Mouse (Mus musculus): Measurements from ENCODE around the gene Grn. TPM values are rescaled to one million over a fixed set of nuclear protein-coding genes. Genes with fewer than 3 reads are reported as not detected.
A peak's percentile ranks its signal among the peaks of the same experiment; 100 is the strongest.

Grn gene
- polyA plus RNA-seq, 1 experiment from 2014 or later, result 58.8 TPM

DNA sequence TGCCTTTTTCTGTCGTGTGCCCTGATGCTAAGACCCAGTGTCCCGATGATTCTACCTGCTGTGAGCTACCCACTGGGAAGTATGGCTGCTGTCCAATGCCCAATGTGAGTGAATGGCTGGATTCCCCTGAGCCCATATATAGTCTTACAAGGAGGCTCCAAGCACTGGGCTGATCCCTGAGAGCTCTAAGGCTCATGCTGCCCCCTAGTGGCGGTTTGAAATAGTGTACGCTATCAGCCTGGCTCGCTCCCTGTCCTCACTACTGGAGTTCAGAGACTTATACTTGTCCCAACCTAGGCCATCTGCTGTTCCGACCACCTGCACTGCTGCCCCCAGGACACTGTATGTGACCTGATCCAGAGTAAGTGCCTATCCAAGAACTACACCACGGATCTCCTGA is 4.3 kb downstream of the Grn start:
- DNase-seq (ENCODE audit: low spot score) (peak; percentile 93), ATAC-seq (ENCODE audit: insufficient number of reproducible peaks, low FRiP score, low TSS enrichment, low read depth) (no peak)
- no peak overlapping the region for H3K27ac ChIP-seq (replicated peaks; ENCODE audit: low read depth, low read length)
- WGBS, result 19% methylated on average over 7 of the region's 7 CpGs
- peaks cover 14% of the 10 kb centered on the region for H3K4me1 ChIP-seq (ENCODE audit: control insufficient read depth, insufficient read depth, low read length)
- no peak overlapping the region for H3K9ac ChIP-seq (ENCODE audit: low read length)
- H3K4me3 ChIP-seq (ENCODE audit: low read depth, low read length), result no peak overlapping the region
- no peak overlapping the region for H3K4me2 ChIP-seq (ENCODE audit: low read depth, severe bottlenecking)
- peaks cover 9% of the 10 kb centered on the region for H3K36me3 ChIP-seq (ENCODE audit: control insufficient read depth, insufficient read depth, low read length)
- H3K27me3 ChIP-seq (ENCODE audit: control insufficient read depth, insufficient read depth, low read length), result 0 out of 2 replicates have a peak, but pooled peaks cover 4% of the 10 kb centered on the region
- no peaks in the 10 kb centered on the region for H3K9me3 ChIP-seq (ENCODE audit: control insufficient read depth, low read length)

DNA sequence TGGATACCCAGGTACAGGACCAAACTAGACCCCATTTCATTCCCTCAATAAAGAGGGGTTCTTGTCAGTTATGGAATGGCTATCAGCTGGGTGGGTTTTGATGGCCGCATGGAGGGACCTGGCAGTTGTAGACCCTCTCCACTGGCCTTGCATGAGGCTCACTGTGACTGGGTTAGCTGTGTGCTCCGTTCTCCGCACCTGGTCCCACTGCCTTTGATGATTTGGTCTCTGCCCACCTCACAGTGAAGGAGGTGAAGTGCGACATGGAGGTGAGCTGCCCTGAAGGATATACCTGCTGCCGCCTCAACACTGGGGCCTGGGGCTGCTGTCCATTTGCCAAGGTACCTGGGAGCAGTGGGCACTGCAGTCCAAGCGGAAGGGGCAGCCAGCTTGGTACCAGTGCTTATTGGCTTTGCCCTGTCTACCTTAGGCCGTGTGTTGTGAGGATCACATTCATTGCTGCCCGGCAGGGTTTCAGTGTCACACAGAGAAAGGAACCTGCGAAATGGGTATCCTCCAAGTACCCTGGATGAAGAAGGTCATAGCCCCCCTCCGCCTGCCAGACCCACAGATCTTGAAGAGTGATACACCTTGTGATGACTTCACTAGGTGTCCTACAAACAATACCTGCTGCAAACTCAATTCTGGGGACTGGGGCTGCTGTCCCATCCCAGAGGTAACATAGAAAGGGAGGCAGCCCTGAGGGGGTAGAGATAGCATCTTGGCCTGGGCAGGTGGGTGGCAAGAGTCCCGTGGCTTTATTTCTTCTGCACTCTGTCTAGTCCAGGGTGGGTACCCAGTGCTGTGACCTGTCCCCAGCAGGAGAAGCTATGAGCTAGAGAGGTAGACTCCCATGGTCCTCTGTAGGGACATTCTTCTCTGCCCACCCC is 4.9 kb downstream of the Grn start:
- 0 out of 2 replicates have a peak, but pooled peaks cover 4% of the 10 kb centered on the region for H3K27me3 ChIP-seq (ENCODE audit: control insufficient read depth, insufficient read depth, low read length)
- H3K9ac ChIP-seq (ENCODE audit: low read length), result no peak overlapping the region
- peaks cover 11% of the 10 kb centered on the region for H3K4me1 ChIP-seq (ENCODE audit: control insufficient read depth, insufficient read depth, low read length)
- no peak overlapping the region for H3K4me2 ChIP-seq (ENCODE audit: low read depth, severe bottlenecking)
- H3K36me3 ChIP-seq (ENCODE audit: control insufficient read depth, insufficient read depth, low read length), result peaks cover 9% of the 10 kb centered on the region
- H3K9me3 ChIP-seq (ENCODE audit: control insufficient read depth, low read length), result no peaks in the 10 kb centered on the region
- no peak for DNase-seq (ENCODE audit: low spot score)
- H3K27ac ChIP-seq (replicated peaks; ENCODE audit: low read depth, low read length), result no peak overlapping the region
- 93% methylated on average over 11 of the region's 11 CpGs for WGBS
- ATAC-seq (ENCODE audit: insufficient number of reproducible peaks, low FRiP score, low TSS enrichment, low read depth), result no peak
- H3K4me3 ChIP-seq (ENCODE audit: low read depth, low read length), result no peak overlapping the region

DNA sequence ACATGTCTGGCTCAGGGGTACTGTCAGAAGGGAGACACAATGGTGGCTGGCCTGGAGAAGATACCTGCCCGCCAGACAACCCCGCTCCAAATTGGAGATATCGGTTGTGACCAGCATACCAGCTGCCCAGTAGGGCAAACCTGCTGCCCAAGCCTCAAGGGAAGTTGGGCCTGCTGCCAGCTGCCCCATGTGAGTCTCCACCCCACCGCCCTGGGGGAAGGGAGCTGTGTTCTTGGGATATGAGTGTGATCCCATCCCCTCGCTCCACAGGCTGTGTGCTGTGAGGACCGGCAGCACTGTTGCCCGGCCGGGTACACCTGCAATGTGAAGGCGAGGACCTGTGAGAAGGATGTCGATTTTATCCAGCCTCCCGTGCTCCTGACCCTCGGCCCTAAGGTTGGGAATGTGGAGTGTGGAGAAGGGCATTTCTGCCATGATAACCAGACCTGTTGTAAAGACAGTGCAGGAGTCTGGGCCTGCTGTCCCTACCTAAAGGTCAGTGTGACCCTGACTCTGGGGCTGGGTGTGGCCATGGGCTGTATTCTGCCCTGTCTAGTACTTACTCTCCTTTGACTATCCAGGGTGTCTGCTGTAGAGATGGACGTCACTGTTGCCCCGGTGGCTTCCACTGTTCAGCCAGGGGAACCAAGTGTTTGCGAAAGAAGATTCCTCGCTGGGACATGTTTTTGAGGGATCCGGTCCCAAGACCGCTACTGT is 5.8 kb downstream of the Grn start:
- Histone ChIP-seq H3K4me1 (ENCODE audit: control insufficient read depth, insufficient read depth, low read length) (peaks cover 11% of the 10 kb centered on the region), H3K9ac (ENCODE audit: low read length) (no peak overlapping the region), H3K9me3 (ENCODE audit: control insufficient read depth, low read length) (no peaks in the 10 kb centered on the region), H3K27me3 (ENCODE audit: control insufficient read depth, insufficient read depth, low read length) (0 out of 2 replicates have a peak, but pooled peaks cover 4% of the 10 kb centered on the region), H3K4me2 (ENCODE audit: low read depth, severe bottlenecking) (no peak overlapping the region), H3K36me3 (ENCODE audit: control insufficient read depth, insufficient read depth, low read length) (peaks cover 9% of the 10 kb centered on the region), H3K4me3 (ENCODE audit: low read depth, low read length) (no peak overlapping the region), H3K27ac (replicated peaks; ENCODE audit: low read depth, low read length) (no peak overlapping the region)
- WGBS, result 92% methylated on average over 18 of the region's 18 CpGs
- ATAC-seq (ENCODE audit: insufficient number of reproducible peaks, low FRiP score, low TSS enrichment, low read depth) (no peak), DNase-seq (ENCODE audit: low spot score) (no peak)

DNA sequence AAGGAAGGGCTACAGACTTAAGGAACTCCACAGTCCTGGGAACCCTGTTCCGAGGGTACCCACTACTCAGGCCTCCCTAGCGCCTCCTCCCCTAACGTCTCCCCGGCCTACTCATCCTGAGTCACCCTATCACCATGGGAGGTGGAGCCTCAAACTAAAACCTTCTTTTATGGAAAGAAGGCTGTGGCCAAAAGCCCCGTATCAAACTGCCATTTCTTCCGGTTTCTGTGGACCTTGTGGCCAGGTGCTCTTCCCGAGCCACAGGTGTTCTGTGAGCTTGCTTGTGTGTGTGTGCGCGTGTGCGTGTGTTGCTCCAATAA is 6.3 kb downstream of the Grn start:
- H3K27ac ChIP-seq (replicated peaks; ENCODE audit: low read depth, low read length), result no peak overlapping the region
- H3K9ac ChIP-seq (ENCODE audit: low read length), result no peak overlapping the region
- WGBS, result 84% methylated on average over 10 of the region's 10 CpGs
- DNase-seq (ENCODE audit: low spot score) (no peak), ATAC-seq (ENCODE audit: insufficient number of reproducible peaks, low FRiP score, low TSS enrichment, low read depth) (no peak)
- H3K9me3 ChIP-seq (ENCODE audit: control insufficient read depth, low read length), result no peaks in the 10 kb centered on the region
- H3K27me3 ChIP-seq (ENCODE audit: control insufficient read depth, insufficient read depth, low read length), result 0 out of 2 replicates have a peak, but pooled peaks cover 4% of the 10 kb centered on the region
- peaks cover 9% of the 10 kb centered on the region for H3K36me3 ChIP-seq (ENCODE audit: control insufficient read depth, insufficient read depth, low read length)
- no peak overlapping the region for H3K4me3 ChIP-seq (ENCODE audit: low read depth, low read length)
- H3K4me1 ChIP-seq (ENCODE audit: control insufficient read depth, insufficient read depth, low read length), result peaks cover 11% of the 10 kb centered on the region
- H3K4me2 ChIP-seq (ENCODE audit: low read depth, severe bottlenecking), result no peak overlapping the region

DNA sequence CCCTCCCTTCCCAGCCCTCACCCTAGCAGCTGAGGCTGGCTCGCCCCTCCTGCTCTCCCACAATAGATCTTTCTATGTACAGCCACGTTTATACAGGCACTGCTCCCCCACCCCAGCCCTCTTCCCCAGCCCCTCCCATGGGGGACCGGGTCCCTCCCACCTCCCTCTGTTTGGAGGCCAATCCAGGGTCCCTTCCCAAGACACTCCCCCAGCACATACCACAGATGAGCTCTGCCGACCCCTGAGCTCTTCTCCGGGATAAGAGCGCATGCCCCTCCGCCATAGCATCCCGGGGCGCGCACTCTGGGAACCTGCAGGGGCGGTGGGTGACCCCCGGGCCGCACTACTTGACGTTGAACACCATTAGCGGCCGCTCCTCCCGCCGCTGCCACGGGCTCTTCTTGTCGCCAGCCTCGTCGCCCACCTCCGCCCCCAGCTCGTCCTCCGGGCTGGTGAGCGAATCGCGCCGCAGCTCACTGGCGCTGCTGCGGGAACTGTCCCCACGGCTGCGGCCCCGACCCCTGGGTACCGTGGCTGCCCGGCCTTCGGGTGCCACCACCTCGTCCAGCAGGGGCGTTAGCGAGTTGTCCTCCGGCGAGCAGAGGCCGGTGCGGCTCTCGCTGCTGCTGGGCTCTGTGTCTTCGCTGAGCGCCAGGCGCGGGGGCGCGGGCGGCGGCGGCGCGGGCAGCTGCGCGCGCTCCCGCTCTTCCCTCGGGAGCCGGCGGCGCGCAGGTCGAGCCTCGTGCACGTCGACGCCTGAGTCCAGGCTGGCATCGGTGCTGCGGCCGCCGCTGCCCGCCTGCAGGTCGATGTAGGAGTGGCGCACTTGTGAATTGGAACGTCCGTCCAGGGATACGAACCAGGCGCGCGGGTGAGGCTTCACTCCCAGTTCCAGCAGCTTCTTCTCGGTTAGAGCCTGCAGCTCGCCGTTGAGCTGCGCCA is 7.3 kb downstream of the Grn start:
- Histone ChIP-seq H3K36me3 (ENCODE audit: control insufficient read depth, insufficient read depth, low read length) (peaks cover 14% of the 10 kb centered on the region), H3K4me2 (ENCODE audit: low read depth, severe bottlenecking) (peak overlapping the region; percentile 82), H3K4me1 (ENCODE audit: control insufficient read depth, insufficient read depth, low read length) (peaks cover 11% of the 10 kb centered on the region), H3K27ac (replicated peaks; ENCODE audit: low read depth, low read length) (no peak overlapping the region), H3K9ac (ENCODE audit: low read length) (peak overlapping the region; percentile 49), H3K27me3 (ENCODE audit: control insufficient read depth, insufficient read depth, low read length) (0 out of 2 replicates have a peak, but pooled peaks cover 4% of the 10 kb centered on the region), H3K4me3 (ENCODE audit: low read depth, low read length) (peak overlapping the region; percentile 32), H3K9me3 (ENCODE audit: control insufficient read depth, low read length) (no peaks in the 10 kb centered on the region)
- 2% methylated on average over 85 of the region's 87 CpGs for WGBS
- DNase-seq (ENCODE audit: low spot score) (peak; percentile 75), ATAC-seq (ENCODE audit: insufficient number of reproducible peaks, low FRiP score, low TSS enrichment, low read depth) (no peak)

DNA sequence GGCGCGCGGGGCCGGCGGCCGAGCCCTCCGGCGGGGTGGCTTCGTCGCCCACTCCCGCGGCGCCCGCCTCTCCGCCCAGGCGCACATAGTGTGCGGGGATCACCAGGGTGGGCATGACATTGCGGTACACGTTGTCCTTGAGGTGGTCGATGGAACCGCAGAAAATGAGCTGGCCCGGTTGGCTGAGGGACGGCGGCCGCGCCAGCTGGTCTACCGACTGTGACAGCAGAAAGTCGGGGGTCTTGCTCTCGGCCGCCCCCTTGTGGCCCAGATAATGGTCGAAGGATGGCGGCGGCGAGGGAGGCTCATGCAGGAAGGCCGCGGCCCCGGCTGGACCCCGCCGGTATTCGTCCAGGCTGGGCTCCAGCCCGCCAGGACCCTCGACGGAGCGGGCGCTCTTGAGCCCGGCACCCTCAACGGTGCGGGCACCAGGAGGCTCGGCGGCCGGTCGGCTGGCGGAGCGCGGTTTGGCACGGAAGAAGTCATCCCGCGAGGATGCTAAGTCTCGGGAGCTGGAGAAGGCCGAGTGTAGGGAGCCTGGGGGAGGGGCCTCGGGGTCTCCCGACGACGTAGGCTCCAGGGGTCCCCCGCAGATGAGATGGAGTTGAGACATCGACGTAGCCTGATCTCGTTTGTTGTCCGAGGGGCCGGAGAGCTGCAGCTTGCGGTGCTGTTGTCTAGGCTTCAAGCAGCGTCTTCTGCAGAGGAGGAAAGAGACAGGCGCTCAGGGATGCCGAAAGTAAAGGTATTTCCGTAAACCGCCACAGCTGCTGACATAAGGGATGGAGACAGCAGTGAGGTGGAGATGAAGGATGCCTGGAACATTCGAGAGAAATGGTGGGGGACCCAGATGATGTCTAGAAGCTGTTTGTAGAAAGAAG is 8.3 kb downstream of the Grn start:
- Histone ChIP-seq H3K36me3 (ENCODE audit: control insufficient read depth, insufficient read depth, low read length) (peaks cover 14% of the 10 kb centered on the region), H3K4me3 (ENCODE audit: low read depth, low read length) (peak overlapping the region; percentile 32), H3K9ac (ENCODE audit: low read length) (peak overlapping the region; percentile 39; the same call in 1 of the 2 replicates), H3K27ac (replicated peaks; ENCODE audit: low read depth, low read length) (no peak overlapping the region), H3K4me1 (ENCODE audit: control insufficient read depth, insufficient read depth, low read length) (peaks cover 11% of the 10 kb centered on the region), H3K27me3 (ENCODE audit: control insufficient read depth, insufficient read depth, low read length) (0 out of 2 replicates have a peak, but pooled peaks cover 4% of the 10 kb centered on the region), H3K9me3 (ENCODE audit: control insufficient read depth, low read length) (no peaks in the 10 kb centered on the region), H3K4me2 (ENCODE audit: low read depth, severe bottlenecking) (peak overlapping the region; percentile 82)
- ATAC-seq (ENCODE audit: insufficient number of reproducible peaks, low FRiP score, low TSS enrichment, low read depth) (peak; percentile 23; the same call in 1 of the 2 replicates), DNase-seq (ENCODE audit: low spot score) (peak; percentile 98)
- whole genome bisulfite sequencing, result 6% methylated on average over 77 of the region's 77 CpGs

DNA sequence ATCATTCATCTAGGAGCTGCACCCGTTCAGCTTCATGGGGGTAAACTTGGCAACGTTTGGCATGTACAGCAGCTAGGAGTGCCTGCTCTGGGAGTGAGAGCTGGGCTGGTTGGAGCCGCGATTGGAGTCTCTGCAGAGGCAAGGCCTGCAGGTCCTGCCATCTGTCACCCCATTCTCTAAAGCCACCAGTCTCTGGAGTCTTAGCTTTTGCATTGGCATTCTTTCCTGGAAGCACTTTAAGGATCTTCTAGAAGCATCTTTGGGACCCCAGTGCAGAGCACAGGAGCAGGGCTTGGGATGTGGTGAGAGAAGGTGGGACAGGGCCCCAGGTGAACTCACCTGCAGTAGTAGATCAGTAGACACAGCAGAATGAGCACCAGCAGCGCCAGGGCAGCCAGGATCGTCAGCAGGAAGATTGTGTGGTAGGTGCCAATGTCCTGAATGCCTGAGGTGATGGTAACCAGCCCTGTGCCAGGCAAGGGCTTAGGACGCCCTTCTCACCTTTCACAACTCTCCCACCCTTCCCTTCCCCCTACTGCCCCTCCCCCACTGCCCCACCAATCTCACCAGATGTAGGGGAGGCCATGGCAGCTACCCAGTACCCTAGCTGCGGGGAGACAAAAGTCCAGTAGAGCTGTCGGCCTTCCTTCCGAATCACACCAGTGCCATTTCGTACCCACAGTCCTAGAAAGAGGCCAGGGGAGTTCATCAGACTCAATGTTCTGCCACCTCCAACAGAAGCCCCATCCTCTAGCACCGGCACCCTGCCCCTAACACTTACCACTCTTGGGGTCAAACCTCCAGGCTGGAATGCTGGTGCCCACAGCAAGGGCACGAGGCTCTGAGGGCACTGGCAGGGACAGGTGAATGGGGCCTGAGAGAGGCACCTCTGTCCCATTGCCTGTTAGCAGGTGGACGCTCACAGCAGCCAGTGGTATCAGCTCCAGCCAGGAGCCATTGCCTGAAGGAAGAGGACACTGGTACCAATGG is 9.3 kb downstream of the Grn start:
- no peak for ATAC-seq (ENCODE audit: insufficient number of reproducible peaks, low FRiP score, low TSS enrichment, low read depth)
- H3K4me3 ChIP-seq (ENCODE audit: low read depth, low read length), result no peak overlapping the region

More for the DNA sequence above, 9.3 kb downstream of the Grn start:
- Histone ChIP-seq H3K27me3 (ENCODE audit: control insufficient read depth, insufficient read depth, low read length) (0 out of 2 replicates have a peak, but pooled peaks cover 4% of the 10 kb centered on the region), H3K9me3 (ENCODE audit: control insufficient read depth, low read length) (no peaks in the 10 kb centered on the region), H3K27ac (replicated peaks; ENCODE audit: low read depth, low read length) (no peak overlapping the region), H3K36me3 (ENCODE audit: control insufficient read depth, insufficient read depth, low read length) (peaks cover 12% of the 10 kb centered on the region), H3K4me2 (ENCODE audit: low read depth, severe bottlenecking) (no peak overlapping the region), H3K4me1 (ENCODE audit: control insufficient read depth, insufficient read depth, low read length) (peaks cover 11% of the 10 kb centered on the region), H3K9ac (ENCODE audit: low read length) (no peak overlapping the region)
- WGBS, result 73% methylated on average over 14 of the region's 14 CpGs
- DNase-seq (ENCODE audit: low spot score), result no peak

Data from limb, embryonic 11.5 days (tissue).